Mouse (Mus musculus) c-Kit-positive CD71-negative TER-119-negative erythroid progenitor cells, embryonic 14.5 days (primary cell): Measurements from ENCODE around the gene Akap13.

Source experiments
- DNase-seq: peaks from one replicate; pipeline ENCODE4 v3.0.0-alpha.2; 2013; ENCODE audit warnings: low read depth

Akap13 gene

DNA sequence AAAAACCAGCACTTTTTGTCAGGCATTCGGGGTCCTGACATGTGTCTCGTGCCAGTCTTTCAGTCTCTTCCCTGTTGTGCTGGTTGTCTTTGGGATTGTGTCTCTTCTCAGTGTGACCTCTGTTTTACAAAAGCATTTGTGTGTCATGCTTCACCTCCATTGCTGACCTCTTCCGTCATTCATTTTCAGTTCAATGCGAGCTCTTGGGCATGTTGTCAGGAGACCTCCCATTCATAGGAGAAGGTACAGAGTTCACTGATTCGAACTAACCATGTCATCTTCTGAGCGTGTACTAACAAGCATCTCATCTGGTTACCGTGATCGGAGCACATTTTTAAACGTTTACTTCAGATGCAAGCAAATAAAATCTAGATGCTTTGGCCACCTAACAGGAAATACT is 224.3 kb downstream of the Akap13 start:
- DNase-seq: no peak

DNA sequence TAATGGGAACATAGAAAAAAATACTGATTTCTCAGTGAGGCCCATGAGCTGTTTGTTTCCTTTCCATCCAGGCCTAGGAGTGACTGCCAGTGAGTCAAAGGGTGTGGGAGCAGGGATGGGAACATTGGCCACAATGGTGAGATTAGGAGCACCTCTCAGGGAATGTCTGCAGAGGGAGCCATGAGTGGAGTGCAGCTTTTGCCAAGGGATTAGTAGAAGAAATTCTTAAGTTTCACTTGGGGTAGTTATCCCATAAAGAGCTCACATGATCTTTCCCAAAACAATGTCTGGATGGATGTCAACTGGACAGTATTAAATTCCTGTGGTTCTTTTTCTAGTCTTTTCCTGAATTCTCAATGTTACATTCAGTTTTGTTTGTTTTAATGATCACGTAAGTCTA is 227.6 kb downstream of the Akap13 start:
- DNase-seq: no peak

DNA sequence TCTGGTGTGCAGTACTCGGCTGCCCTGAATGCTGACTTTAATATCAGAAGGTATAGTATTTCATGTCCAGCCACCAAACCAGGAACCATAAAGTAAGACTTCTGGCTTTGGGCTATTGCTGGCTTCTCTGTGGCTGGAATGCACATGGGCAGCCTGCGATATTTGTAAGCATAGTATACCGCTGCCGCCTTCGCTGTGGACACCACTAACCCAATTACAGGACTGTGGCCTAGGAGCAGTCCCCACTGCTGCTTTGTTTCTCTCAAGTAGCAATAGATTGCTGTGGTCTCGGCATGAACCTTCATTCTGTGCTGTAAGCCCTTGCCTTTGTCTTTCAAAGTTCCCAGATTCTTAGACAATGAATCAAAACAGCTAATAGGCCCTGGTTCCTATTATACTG is 228.1 kb downstream of the Akap13 start:
- DNase-seq: no peak

DNA sequence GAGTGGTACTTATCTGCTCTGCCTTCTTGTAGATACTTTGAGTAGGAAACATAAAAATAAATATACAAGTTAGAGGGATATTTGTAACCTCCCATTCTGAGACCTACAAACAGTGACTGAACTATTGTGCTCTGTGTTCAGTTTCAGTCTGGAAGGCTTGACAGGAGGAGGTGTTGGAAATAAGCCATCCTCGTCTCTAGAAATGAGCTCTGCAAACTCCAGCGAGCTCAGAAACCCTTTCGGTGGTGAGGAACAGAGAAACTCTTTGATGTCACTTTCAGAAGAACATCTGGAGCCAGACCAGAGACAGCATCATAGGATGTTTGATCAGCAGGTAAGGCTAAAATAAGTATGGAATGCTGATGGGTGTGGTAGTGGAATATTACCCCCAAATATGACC is 229.6 kb downstream of the Akap13 start:
- no peak for DNase-seq

DNA sequence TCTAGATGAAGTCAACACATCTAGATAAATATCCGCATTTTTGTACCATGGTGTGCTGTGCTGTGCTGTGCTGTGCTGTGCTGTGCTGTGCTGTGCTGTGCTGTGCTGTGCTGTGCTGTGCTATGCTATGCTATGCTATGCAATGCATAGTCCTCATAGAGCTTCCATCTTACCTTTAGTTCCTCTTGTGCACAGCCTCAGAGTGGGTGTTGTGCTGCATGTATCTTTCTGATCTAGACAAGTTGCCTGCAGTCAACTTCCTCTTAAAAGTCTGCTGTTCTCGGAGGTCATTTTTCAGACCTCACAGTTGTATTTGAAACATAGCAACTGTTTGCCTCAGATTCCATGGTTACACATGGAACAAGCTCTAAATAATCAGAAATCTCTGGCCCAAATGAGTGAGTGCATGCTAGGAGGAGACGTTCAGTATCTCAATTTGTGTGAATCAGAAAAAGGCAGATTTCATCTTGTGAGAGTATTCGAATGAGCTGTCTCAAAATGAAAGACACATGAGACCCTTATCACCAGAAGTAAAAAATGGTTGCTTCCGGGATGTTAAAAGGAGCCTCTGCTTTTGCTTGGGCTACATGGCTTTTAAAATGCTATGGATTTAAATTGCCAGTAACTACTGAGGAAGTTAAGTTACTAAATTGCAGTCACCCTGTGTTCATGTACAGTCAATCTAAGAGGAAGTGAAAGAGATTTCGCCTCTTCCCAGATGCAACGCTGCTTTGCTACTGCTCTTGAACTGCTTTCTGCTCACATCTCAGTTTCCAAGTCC is 230.9 kb downstream of the Akap13 start:
- DNase-seq: no peak

DNA sequence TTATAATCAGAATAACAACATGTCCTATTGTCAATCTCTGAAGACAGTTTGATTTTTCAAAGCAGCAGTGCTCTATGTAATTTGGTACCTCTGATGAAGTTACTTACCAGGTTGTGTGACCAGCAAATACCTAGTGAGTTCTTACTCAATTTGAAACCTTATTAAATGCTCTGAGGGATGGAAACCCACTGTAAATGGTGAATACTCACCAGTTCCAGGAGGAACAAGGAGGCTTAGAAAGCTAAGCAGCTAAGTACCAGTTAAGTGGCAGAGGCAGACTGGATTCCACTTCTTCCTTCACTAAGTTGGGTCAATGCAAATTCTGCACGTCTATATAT is 231.5 kb downstream of the Akap13 start:
- no peak for DNase-seq

DNA sequence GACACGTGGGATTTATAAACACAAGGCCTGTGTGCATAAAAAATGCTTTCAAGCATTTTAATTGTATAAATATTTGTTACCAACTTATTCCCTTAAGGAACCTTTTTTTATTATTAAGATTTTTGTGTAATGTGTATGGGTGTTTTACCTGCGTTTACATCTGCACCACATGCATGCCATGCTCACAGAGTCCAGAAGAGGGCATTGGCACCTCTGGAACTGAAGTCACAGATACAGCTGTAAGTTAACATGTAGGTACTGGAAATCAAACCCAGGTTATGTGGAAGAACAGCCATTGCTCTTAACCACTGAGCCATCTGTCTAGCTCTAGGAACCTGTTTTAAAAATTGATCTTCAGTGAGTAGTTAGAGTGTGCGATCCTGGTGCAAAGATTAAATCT is 232.8 kb downstream of the Akap13 start:
- DNase-seq: no peak

DNA sequence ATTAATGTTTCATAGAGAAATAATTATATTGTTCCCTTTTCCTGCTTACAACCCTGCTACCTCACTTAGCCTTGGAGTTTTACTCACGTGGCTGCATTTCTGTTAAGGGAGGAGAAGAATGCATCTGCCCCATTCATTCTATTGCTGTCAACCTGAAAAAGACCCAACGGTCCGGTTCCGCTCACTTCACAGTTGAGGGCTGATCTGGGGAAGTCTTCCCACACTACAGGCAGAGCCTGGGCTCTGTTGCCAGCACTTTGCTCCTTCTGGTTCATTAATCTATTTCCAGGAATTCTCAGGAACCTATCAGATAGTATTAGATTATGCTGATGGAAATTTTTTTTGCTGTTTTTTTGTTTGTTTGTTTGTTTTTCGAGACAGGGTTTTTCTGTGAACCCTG is 239.4 kb downstream of the Akap13 start:
- DNase-seq: no peak

DNA sequence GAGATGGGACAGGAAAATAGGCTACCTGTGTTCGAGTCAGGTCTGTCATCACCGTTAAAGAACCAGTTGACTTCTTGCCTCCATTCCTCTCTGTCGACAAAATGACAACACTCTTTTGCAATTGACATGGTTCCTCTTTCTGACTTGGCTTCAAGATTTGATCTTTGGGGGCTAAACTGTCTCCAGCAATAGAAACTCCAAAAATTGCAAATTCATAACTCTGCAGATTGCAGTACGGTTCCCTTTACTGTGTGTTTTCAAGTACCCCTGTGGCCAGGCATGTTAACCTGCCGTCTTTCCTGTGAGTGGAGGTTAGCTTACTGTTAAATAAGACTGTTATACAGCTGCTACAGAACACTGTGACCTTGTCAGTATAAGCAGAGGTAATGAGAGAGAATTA is 244.5 kb downstream of the Akap13 start:
- peak; percentile 50 for DNase-seq

DNA sequence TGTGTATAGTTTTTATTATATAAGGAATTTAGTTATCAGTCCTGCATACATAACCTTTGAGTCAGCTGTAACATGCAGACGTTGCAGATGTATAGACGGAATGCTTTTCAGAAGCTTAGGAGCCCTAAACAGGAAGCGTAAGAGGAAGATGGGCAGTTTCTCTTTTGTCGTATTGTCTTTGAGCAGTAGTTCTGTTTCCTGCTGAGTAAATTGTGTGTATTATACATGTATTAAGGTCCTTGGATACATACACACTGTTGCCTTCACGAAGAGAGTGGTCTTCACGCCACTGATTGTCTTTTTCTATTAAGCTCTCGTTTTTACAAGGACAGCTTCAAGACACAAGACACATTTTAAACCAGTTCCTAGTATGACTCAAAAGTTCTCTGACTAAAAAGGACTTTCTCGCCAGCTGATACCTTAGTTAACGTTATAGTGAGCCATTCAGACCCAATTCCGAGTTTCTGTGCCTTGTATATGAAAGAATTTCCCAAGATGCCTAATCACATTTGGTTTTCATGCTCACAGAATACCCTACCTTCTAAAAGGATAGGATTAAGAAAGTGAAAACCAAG is 245.5 kb downstream of the Akap13 start:
- no peak for DNase-seq

DNA sequence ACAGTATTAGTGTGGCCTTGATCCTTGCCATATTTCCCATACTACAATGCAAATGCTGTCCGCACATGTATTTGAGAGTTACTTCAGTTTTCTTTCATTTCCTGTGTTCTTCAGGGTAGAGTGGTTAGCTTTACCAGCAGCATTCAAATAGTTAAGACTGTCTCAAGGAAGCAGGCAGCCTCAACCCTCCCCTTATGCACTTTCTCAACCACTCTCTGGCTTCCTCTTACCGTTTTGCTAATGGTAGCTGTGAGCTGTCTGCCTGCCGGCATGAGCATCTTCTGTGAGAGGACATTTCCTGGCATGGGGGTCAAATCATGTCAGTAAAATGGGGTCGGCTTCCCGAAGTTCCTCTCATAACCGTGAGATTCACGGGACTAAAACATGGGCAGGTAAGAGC is 246.4 kb downstream of the Akap13 start:
- no peak for DNase-seq

DNA sequence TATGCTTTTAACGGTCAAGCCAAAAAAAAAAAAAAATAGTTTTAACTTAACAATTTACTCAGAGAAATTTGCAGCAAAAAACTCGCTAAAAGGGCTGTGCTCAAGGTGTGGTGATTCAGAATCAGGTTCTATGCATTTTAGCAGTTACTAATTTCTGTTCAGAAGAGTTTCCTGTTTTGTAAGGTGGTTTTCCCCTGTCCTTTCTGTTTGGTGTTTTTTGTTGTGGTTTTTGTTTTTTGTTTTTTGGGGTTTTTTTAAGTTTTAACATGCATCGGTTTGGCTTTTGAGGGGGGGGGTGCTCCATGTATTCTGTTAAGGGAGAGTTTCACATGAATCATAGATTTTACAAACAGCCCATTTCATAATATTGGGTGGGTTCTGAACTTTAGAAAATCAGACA is 247.0 kb downstream of the Akap13 start:
- no peak for DNase-seq

DNA sequence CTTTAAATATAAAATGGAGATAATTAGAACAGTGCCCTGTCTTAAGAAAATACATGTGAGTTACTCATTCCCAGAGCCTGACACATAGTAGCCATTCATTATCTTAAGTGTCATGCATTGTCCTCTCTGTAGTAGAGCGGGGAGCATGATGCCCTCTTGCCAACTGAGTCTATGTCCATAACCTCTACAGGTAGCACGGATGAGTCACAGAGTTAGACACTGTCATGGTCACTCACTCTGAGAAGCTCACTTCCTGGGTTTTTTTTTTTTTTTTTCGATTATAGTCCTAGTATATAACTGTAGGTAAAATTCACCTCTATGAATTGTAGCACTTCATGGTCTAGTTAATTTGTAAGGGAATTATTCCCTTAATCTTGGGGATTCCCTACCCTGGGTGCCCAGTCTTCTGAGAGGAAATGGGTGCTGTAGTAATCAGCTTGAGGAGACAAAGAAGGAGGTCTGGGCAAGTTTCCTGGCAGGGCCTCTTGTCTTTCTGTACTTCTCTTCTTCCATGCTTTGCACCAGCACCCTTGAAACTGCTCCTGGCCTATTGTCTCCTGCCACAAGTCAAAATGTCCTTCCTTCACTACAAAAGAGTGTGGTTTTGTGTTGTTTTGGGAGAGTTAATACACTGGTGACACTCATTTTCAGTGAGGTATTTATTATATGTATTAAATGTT is 247.8 kb downstream of the Akap13 start:
- DNase-seq: no peak

DNA sequence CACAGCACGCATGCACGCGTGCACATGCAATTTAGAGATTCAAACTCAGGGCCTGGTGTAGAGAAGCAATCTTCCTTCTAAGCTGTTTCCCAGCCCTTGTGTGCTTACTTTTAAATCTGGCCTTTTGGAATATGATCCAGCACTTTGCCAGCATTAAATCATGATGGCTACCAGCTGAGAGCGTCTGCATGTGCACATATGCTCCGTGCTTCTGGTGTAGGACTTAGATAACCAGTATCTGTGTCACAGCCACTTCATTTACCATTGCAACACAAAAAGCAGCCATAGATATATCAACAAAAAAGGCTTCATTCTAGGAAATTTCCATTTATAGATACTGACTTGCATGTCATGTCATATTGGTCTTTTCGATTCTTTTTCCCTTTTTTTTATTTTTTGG is 249.5 kb downstream of the Akap13 start:
- no peak for DNase-seq

DNA sequence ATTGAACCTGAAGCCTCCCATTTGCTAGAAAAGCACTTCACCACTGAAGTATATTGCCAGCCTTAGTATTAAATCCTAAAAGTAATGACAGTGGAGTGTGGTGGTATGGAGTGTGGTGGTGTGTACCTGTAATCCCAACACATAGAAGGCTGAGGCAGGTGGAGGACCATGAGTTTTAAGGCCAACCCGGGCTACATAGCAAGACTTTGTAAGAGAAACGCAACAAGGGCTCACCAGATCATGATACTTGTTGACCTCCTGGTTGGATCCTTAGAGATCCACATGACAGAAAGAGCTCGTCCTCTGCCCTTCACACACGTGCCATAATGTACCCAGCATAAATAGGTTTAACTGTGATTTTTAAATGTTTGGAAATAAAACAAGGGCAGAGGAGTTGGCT is 254.6 kb downstream of the Akap13 start:
- no peak for DNase-seq

DNA sequence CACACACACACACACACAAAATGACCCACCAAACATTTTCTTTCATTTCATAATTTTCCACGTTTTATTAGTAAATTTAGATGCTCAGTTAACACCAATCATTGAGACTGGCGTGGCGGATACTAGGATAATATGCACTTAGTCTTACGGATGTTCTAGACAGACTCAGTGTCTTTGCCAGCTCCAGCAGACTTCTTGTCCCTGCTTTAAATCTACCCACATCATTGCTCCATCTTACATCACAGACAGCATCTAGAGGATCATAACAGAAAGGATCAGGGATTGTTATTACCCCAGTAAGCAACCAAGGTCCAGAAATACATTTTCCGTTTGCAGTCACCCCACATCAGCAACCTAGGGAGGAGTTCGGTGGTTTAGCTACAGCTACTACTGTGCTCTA is 255.6 kb downstream of the Akap13 start:
- no peak for DNase-seq

DNA sequence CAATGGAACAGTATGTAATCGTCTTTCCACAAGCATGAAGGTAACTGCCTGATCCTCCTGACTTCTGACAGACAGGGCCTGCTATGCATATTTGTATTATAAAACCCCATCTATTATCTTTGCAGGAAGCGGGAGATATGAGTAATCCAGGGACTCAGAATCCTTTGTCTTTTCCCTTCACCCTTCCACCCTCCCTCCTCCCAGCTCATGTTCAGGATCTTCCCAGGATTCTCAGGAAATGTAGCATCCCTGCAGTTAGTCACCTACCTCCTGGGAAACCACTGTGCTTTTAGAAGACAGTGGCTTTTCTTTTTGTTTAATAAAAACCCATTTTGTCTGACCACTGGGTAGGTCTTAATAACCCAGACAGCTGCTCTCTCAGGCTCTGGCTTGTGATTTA is 256.1 kb downstream of the Akap13 start:
- no peak for DNase-seq

DNA sequence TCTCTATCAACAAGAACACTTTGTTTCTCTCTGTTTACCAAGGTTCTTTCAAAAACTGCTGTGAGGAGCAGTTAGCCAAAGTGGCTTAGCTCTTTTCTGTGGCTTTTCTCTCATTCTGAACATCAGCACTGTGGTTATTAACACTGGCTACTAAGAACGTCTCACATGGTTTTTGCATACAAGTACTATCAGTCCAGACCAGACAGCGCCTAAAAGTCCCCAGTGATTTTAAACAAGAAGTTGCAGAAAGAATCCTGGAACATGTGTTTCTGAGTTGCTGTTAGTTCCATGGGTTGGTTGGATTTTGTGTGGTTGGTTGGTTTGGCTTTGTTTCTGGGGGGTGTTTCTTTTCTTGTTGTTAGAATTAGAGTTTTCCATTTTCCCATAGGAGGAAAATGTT is 257.5 kb downstream of the Akap13 start:
- DNase-seq: no peak

DNA sequence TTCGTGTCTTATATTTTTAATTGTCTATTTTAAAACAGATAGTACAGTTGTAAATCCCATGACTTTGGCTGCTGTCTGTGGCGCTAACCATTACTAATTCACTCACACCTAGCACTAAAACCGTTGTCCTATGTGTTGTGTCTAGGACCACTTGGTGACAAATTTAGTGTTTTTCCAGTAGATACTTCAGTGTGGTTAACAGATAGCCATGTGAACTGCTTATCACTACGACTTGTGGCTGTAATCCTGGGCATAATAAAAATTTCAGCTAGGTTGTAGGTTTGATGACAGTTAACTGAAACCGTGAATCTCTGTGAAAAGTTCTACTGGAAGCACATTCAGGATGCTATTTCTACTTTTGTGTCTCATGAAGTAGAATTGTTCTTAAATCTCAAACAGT is 258.6 kb downstream of the Akap13 start:
- DNase-seq: no peak

DNA sequence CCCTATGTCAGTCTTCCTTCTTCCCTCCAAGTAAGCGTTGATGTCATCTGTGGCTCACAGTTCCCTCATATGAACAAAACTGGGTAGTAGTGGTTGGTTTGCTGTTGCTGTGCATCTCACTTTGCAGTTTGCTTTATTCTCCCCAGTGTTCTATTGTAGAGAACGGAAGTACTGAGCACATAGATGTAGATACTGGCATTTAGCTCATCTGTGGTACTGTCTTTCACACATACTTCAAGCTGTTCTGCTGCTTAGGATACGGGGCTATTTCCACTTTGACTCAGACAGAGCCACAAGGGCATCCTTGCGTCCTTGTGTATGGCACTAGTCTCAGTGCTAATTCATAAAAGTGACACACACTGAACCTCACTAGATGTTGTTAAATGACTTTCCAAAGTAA is 259.7 kb downstream of the Akap13 start:
- no peak for DNase-seq

DNA sequence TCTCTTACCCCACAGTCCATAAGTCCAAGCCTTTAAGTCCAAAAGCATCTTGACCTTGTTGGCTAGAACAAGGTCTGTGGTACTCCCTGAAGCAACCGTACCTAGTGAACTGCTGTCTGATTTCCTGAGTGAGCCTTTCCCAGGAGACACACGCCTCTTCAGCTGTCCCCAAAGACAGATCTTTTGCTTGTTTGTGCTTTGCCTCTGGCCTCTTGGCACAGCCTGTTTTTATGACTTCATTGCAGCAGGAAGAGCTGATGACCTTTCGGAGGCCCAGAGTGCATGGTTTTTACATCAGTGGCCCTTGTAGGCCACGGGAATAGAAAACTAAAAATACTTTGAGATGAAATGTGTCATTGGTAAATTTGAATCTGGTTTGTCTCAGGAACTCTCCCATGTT is 260.6 kb downstream of the Akap13 start:
- no peak for DNase-seq

DNA sequence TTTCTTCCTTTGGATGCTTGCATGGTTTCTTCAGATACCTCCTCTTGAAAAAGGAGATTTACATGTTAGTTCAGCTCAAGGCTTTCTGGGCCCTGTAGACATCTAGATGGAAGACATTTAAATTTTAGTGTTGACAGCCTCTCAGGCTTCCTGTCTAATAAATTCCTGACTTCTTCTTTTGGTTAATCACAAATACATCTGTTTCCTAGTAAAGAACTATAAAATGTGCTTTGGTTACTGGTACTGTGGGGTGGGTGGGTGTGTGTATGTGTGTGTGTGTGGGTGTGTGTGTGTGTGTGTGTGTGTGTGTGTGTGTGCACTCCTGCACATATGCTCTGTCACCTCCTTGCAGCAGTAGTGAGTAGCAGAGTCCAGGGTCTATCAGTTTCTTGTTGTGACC is 262.0 kb downstream of the Akap13 start:
- no peak for DNase-seq

DNA sequence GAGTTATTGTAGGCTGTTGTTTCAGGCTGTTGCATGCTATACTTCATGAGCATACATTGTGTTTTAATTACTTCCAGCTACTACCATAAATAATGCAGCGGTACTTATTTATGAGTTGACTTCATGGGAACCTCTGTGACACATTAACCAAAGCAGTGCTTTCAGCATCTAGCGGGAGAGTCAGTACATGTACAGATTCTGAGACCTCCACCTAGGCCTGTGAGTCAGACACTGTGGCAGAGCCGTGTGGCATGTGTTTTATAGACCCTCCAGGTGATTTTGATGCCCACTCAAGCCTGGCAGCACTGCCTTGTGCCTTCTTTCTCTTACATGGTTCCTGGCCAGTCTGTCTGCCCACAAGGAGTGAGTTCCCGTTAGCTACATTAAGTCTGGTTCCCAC is 266.0 kb downstream of the Akap13 start:
- no peak for DNase-seq

DNA sequence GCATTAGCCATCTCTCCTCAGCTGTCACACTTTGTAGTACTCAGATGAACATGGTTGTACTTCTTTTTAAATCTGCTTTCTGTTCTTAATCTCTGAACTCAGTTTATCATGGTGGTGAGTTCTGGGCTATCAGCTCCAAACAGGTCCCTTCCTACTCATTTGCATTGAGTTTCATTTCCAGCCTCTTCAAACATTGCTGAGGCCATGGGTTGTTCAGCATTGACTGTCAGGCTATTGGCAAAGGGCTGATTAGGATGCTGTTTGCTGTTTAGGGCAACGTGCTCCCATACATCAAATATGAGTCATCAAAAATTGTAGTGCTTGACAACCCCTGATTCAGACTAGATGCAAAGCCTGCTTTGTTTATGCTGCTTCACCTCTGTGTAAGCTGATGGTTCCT is 268.7 kb downstream of the Akap13 start:
- DNase-seq: no peak
